Mouse (Mus musculus) left cerebral cortex, postnatal 14 days (tissue): ENCODE results near the gene Htr1b. TPM values are rescaled to one million over a fixed set of nuclear protein-coding genes. Genes with fewer than 3 reads are reported as not detected.
A peak's percentile ranks its signal among the peaks of the same experiment; 100 is the strongest.

Source experiments
- DNase-seq, 2 experiments: peaks; one replicate each; pipeline ENCODE4 v3.0.0; 2021 to 2022; ENCODE audit warnings: low spot score in 2 of 2, mixed read lengths in 1 of 2
- intact Hi-C: fragments of 180-260 bp; cut with DNase I; formaldehyde crosslinking; loops from one replicate; pipeline ENCODE4 v1.15.1; 2025
- long read RNA-seq, 2 experiments: library from polyadenylated mRNA; stranded (forward); transcript quantifications; one replicate each; pipeline ENCODE4 v2.0.0; 2021
- total RNA-seq, 2 experiments: library from RNA; stranded (reverse); gene quantifications; 2 replicates each; pipeline ENCODE4 v1.2.3; 2021

Htr1b gene
- 1 to 10 TPM; 7.7 to 10.0 TPM for total RNA-seq
- long read RNA-seq, experiment 1, full-length matches to known transcripts: 1 of 4 reads
- long read RNA-seq, experiment 1, partial matches to known transcripts: 0 of 4 reads
- long read RNA-seq, experiment 1, other reads (novel, unspliced or antisense): 3 of 4 reads
- long read RNA-seq, experiment 2: 0 reads

DNA sequence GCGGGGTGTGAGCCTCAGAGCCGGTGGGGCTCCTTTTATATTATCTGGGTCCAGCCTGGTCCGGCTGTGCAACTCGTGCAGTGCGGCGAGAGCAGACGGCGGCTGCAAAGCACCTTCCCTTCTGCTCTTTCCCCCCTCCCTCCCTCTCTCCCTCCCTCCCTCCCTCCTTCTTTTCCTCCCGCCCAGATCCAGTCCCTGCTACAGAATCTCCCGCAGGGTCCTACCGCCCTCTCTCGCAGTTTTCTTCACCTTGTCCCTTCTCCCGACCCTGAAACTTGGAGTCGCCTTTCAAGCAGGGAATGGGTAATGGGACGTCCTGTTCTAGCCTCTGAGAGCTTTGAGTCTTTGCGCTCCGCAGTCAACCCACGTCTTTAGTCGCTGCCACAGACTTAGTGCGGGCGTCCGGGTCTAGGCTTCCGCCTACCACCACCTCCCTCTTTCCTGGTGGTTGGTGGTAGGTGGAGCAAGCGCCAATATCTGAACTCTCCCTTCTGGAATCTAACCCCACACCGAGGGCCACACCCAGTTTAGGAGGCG, at the start of gene Htr1b:
TSS of gene Htr1b (minus strand) at position 392 of the 537 bp plus-strand sequence.
- intact Hi-C loops: loop anchor here (10.0 kb wide), 2 partner anchors 1181 to 1329 kb away; no protein-coding TSS in a partner anchor
- DNase-seq: peak; percentile 26 to 37

DNA sequence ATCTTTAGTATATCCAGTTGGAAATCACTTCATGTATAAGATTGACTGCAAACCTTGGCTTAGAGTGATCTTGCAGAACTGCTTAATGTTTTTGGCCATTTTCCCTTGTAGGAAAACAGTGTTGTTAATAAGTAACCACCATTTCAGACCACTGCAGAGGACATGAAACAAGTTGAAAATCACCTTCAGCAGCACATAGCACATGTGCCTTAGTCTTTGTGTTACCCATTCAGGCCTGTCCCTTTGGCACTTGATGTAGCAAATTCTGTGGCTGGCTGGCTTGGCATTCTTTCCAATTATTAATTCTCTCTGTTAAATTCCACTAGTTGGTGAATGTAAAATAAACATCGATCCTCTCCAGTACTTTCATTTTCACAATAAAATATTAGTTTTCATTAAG, 43.1 kb upstream of the Htr1b start:
- intact Hi-C loops: no loop called here

DNA sequence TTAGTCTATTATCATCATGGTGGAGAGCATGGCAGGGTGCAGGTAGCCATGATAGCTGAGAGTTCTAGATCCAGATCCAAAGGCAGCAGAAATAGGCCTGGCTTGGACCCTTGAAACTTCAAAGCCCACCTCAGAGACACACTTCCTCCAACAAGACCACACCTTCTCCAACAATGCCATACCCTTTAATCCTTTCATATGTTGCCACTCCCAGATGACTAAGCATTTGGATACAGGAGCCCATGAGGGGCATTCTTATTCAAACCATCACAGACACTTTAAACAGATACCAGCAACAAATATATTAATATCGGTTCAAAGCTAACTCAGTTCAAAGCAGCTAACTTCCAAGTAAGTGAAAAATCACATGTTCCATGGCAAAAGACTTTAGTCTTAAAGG, 3.9 kb upstream of the Htr1b start:
- no peak for DNase-seq
- intact Hi-C loops: loop anchor here (10.0 kb wide), 2 partner anchors 1177 to 1333 kb away; no protein-coding TSS in a partner anchor

More for the DNA sequence above, 43.1 kb upstream of the Htr1b start:
- no peak for DNase-seq

DNA sequence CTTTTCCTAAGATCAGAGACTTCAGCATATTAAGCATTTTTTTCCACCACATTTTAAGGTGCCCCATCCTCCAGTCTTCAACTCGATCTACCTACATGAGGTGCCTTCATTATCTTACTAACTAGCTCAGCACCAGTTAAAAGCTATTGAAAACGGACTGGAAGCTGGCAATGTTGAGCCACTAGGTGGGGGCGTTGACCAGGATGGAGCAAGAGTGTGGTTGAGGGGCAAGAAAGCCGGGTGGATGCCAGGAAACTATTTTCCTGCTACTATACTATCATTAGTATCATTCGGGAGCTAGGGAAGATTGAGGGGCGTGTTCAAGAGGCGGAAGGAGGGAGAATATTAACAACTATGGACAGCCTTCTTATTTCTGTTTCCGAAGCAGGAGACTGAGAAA, 1.5 kb upstream of the Htr1b start:
- intact Hi-C loops: loop anchor here (10.0 kb wide), 2 partner anchors 1180 to 1330 kb away; no protein-coding TSS in a partner anchor

DNA sequence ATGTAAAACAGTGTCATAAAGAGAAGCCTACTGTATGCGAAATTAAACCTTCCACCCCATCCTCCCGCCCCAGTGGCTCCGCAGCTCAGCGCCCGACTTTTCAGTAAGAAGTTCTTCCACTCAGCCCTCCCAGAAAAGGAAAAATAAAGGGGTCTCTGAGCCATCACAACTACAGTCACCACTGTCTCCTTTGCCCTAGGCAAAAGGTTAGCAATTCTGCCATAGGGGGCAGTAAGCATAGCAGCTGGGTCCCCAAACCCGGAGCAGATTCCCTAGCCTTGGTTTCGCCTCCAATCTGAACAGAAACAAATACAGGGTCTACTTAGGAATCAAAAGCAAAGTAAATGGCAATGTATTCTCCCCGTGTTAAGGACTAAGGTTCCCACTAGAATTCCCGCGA, 535 bp upstream of the Htr1b start:
- intact Hi-C loops: loop anchor here (10.0 kb wide), 2 partner anchors 1181 to 1329 kb away; no protein-coding TSS in a partner anchor
- DNase-seq: no peak

More for the DNA sequence above, 1.5 kb upstream of the Htr1b start:
- DNase-seq: peak; percentile 18 to 34

DNA sequence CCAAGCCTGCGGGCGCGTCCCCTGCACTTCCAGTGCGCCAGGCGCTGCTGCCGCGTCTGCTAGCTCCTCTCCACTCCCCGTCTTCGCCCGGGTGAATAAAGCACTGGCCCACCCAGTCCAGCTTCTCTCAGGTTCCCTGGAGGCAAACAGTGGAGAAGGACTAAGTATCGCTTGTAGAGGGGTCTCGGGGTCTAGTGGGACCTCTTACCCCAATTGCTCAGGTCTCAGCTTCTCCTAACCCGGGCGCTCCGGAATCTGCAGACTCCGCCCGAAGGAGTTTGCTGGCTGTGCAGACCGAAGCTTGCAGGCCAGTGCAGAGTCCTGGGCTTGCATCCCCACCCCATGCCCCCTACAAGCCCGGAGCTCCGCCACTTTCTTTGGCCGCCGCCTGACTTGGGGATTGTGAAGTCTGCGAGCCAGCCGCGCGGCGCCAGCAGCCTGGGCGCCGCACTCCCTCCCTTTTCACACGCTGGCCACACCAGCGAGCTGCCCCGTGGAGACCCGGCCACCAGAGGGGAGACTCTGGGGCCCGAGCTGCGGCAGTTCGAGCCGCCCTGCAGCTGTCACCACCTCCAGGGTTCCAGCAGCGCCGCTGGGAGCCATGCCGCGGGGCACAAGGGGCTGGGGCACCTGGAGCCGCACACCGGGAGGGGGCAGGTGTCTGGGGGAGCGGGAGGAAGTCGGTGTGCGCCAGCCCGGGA, 742 bp downstream of the Htr1b start:
- DNase-seq: peak in 1 of 2 experiments; percentile 20
- intact Hi-C loops: loop anchor here (10.0 kb wide), 2 partner anchors 1182 to 1328 kb away; no protein-coding TSS in a partner anchor

DNA sequence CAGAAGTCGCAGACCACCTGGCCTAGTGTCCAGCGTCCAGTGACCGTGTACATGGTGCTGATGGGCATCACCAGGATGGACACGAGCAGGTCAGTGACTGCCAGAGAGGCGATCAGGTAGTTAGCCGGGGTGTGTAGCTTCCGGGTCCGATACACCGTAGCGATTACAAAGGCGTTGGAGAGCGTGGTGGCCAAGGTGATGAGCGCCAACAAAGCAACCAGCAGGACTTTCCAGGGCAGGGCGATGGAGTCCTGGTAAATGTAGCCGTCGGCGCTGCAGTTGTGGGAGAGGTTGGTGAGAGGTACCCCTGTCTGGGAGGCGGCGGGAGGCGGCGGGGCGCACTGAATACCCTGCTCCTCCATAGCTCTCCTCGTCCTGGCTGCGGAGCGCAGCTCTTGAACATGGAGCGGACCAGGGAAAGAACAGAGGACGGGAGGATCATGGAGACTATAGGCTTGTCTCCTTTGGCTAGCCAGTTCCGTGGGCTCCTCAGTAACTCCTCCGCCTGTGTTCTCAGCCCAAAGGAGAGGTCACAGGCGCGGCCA, 1.4 kb downstream of the Htr1b start:
- DNase-seq: peak in 1 of 2 experiments; percentile 20
- intact Hi-C loops: loop anchor here (10.0 kb wide), 2 partner anchors 1183 to 1327 kb away; no protein-coding TSS in a partner anchor

DNA sequence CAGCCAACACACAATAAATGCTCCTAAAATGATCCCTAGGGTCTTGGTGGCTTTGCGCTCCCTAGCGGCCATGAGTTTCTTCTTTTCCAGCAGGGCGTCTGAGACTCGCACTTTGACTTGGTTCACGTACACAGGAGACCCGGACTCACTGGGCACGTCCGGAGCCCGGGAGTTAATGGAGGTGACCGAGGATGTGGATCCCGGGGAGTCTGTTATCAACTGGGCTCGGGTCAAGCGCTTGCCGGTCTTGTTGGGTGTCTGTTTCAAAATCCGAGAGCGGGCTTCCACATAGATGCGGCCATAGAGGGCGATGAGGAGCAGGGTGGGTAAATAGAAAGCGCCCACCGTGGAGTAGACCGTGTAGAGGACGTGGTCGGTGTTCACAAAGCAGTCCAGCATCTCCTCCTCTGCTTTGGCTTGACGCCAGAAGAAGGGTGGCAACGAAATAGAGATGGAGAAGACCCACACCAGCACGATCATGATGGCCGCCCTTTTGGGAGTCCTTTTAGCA, 2.0 kb downstream of the Htr1b start:
- intact Hi-C loops: loop anchor here (10.0 kb wide), 2 partner anchors 1183 to 1327 kb away; no protein-coding TSS in a partner anchor
- peak; percentile 25 to 26 for DNase-seq

DNA sequence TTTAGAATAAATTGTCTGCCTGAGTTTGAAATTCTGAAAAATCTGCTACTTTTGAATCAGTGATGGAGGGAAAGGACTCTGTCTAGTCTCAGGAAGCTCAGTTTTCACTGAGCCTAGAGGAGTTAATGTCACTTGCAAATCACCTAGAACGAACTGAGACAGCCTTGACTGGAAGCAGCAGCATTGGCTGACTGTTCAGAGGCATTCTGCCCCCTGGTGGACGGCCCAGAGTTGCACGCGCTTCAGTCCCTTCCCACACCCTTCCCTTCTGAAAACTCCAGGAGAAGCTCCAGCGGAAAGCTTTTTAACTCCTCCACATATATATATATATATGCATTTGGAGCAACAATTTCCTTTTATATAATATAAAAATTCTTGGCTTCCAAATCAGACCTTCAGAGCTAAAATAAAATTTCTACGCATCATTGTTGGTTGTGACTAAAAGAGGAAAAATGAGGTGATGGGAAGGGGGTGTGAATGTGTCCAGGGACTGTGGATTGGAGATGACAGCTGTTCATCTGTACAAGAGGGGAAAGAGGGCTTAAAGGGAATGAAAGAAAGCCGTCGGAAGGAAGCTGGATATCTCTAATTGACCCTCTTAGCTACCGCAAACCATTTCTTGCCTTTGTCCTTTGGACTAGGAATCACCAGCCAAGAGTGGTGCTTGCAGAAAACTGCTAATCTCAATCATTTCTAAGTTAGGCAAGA, 6.6 kb downstream of the Htr1b start:
- intact Hi-C loops: loop anchor here (5.0 kb wide), 2 partner anchors 685 to 1295 kb away; no protein-coding TSS in a partner anchor
- DNase-seq: peak; percentile 89 to 92

DNA sequence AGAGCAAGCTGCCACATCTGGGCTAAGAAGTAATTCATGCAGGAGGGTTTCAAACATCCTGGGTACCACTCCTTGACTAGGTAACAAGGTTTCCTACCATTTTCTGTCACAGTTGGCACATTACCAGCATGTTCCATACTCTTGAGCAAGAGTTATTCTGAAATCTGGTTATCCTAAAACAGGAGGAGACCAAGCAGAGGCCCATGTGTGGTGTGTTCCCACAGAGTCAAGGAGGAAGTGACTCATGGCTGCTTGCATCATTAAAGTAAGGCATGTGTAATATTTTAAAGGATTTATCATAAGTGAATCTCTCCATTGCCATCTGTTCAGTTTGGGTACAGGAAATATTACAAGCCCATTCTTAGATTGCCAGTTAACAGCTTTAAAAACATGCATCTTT, 7.7 kb downstream of the Htr1b start:
- intact Hi-C loops: loop anchor here (5.0 kb wide), 2 partner anchors 684 to 1294 kb away; no protein-coding TSS in a partner anchor
- DNase-seq: no peak

DNA sequence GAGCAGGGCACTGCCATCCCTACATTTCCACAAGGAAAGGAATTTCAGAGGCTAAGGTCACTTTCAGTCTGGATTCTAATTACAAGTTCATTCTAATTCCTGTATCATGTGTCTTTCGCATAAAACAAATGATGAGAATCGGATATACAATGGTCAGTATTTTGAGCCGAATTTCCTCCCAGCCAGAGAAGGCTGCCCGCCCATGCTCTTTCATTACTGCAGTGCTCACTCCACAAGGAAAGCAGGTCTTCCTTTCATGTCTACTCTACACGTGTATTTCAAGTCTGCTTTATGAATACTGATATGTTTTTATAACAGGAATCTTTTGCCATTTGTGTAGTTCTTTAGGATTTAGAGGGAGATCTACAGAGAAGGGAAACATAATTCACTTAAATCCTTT, 10.8 kb downstream of the Htr1b start:
- no peak for DNase-seq
- intact Hi-C loops: no loop called here

DNA sequence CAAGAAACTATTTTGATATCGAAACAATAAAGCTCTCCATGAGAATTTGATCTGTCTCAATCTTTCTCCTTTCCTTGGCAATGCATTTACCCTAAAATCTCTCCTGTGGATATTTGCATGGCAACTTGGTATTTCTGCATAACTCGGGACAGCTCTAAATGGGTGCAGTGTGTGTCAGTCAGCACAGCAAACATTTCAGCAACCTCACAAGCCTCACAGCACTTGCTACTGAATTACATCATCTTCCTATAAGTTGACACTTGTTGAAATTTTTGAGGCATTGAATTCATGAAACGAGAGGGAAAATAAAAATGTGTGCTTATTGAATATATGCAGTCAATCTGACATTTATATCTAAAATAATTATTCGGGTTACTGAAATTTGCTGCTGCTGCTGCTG, 22.6 kb downstream of the Htr1b start:
- DNase-seq: no peak
- intact Hi-C loops: no loop called here

Other genes with a start within 250 kb of the Htr1b start
- gene Mei4, start 229.8 kb upstream of the Htr1b start, total RNA-seq: 1 to 10 TPM; 1.1 to 1.2 TPM